Mouse (Mus musculus) gonadal fat pad, adult 2 months (tissue): ENCODE data around the gene Cyth1. TPM values are rescaled to one million over a fixed set of nuclear protein-coding genes. Genes with fewer than 3 reads are reported as not detected.

Experiments used
- DNase-seq: peaks from one replicate; pipeline ENCODE4 v3.0.0-alpha.2; 2012; ENCODE audit warnings: low read depth
- polyA plus RNA-seq: library from polyadenylated mRNA; depleted of rRNA; stranded (reverse); fragments of >200 nt; gene quantifications from 2 replicates; pipeline ENCODE4 v1.2.3, GENCODE M21; 2012

Gene Cyth1
- polyA plus RNA-seq, 1 experiment = 19.6 TPM

- DNase-seq = no peak
Observed at GRCm38 (mm10) chr11:118225056-118225836, 23.1 kb downstream of the Cyth1 start.

GRCm38 (mm10) chr11:118223416-118224067 is 24.9 kb downstream of the Cyth1 start:
- no peak for DNase-seq

- DNase-seq = no peak
Observed at GRCm38 (mm10) chr11:118222917-118223316, 25.5 kb downstream of the Cyth1 start.

GRCm38 (mm10) chr11:118222351-118222885 is 26.0 kb downstream of the Cyth1 start:
- no peak for DNase-seq

GRCm38 (mm10) chr11:118220561-118221262 is 27.7 kb downstream of the Cyth1 start:
- DNase-seq = no peak

GRCm38 (mm10) chr11:118219066-118219465 is 29.3 kb downstream of the Cyth1 start:
- DNase-seq = no peak

- DNase-seq = no peak
Observed at GRCm38 (mm10) chr11:118216468-118216867, 31.9 kb downstream of the Cyth1 start.

GRCm38 (mm10) chr11:118215928-118216458 is 32.4 kb downstream of the Cyth1 start:
- DNase-seq = no peak

- no peak for DNase-seq
Observed at GRCm38 (mm10) chr11:118212636-118213112, 35.7 kb downstream of the Cyth1 start.

- DNase-seq = no peak
Observed at GRCm38 (mm10) chr11:118211749-118212635, 36.4 kb downstream of the Cyth1 start.

- no peak for DNase-seq
Observed at GRCm38 (mm10) chr11:118210962-118211361, 37.4 kb downstream of the Cyth1 start.

GRCm38 (mm10) chr11:118210116-118210515 is 38.3 kb downstream of the Cyth1 start:
- no peak for DNase-seq

- no peak for DNase-seq
Observed at GRCm38 (mm10) chr11:118209376-118209775, 39.0 kb downstream of the Cyth1 start.

- no peak for DNase-seq
Observed at GRCm38 (mm10) chr11:118208672-118209272, 39.6 kb downstream of the Cyth1 start.

- DNase-seq = no peak
Observed at GRCm38 (mm10) chr11:118207424-118208033, 40.9 kb downstream of the Cyth1 start.

- DNase-seq = no peak
Observed at GRCm38 (mm10) chr11:118206267-118206666, 42.1 kb downstream of the Cyth1 start.

GRCm38 (mm10) chr11:118203469-118203868 is 44.9 kb downstream of the Cyth1 start:
- DNase-seq = no peak

GRCm38 (mm10) chr11:118202410-118203233 is 45.8 kb downstream of the Cyth1 start:
- DNase-seq = no peak

- DNase-seq = no peak
Observed at GRCm38 (mm10) chr11:118201833-118202409, 46.5 kb downstream of the Cyth1 start.
